Mouse (Mus musculus): ENCODE results near the gene Smim13. TPM values are rescaled to one million over a fixed set of nuclear protein-coding genes. Genes with fewer than 3 reads are reported as not detected.
"Not testable (repeated sequence)": the region's sequence is repeated elsewhere in the genome, so short reads cannot be mapped to it uniquely, and the experiment has no call there.

The Smim13 gene
- polyA plus RNA-seq (2012; rRNA removed) = 9.9 and 13.4 TPM in 2 replicates

DNA sequence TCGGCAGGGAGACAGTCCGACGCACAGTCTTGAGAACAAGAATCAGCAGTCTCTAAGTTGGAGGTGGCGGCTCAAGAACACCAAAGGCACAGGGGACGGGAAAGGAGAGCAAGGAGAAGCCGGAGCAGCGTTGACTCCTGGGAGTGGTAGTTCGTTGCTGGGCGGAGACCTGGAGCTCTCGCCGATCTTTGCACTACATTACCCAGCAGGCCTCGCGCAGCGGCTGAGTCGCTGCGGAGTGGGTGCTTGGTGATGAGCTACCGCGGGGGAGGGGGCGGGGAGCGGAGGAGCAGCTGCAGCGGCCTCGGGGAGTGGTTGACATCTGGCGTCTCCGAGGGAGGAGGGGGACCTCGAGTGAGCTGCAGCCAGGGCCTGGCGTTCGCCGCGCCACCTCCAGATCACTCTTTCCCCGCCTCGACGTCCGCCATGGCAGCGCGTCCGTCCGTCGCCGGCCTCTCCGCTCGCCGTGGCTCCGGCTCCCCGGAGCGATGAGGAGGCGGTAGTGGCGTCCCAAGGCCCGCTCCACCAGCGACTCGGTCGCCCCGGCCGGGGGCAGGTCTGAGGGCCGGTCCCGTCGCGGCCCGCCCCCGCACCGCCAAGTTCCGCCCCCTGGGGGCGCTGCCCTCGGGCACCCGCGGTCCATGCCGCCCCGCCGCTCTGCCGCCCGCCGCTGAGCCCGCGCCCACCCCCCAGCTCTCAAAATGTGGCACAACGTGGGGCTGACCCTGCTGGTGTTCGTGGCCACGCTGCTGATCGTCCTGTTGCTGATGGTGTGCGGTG is at the start of gene Smim13:
TSS of gene Smim13 (plus strand) at position 307 of the 780 bp plus-strand sequence.
- under 1% methylated on average over 78 of the region's 78 CpGs for WGBS
- Histone ChIP-seq H3K4me1 (replicated peaks; ENCODE audit: control insufficient read depth, insufficient read depth, low read length) (peaks cover 6% of the 10 kb centered on the region), H3K27me3 (ENCODE audit: control insufficient read depth, insufficient read depth, low read length) (no peaks in the 10 kb centered on the region), H3K27ac (ENCODE audit: control insufficient read depth, insufficient read depth, low read length) (peak within 1 kb of the TSS; percentile 87), H3K4me3 (ENCODE audit: control insufficient read depth, insufficient read depth, low read length) (peak within 1 kb of the TSS; percentile 76), H3K36me3 (ENCODE audit: control insufficient read depth, insufficient read depth, low read length) (no peaks in the 10 kb centered on the region)
- TF ChIP-seq POLR2A (IDR thresholded peaks at IDR 0.05; ENCODE audit: control insufficient read depth, extremely low read depth, insufficient read depth, low read length, poor library complexity) (no peak; the same call in 1 of the 2 replicates), CTCF (IDR thresholded peaks at IDR 0.05; ENCODE audit: borderline replicate concordance, control insufficient read depth, extremely low read depth, insufficient read depth, low read length, poor library complexity) (peak; percentile 89; the same call in 1 of the 2 replicates)
- DNase-seq = peak; percentile 94

DNA sequence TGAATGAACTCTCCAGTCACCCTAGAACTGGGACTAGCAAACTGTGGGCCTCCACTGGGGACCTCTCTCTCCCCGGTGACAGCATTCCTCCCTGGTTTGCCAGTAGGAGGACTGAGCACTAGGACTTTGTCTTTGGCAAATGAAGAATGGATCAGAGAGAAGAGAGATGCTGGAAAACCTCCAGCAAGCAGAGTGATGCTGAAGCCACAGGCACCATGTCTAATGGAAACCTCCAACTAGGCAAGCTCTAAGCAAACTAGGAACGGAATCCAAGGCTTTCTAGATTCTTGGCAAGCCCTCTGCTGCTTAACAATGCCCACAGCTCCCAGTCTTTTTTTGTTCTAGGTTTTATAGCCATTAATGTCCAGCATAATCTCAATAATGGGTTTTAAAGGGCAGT is 48.8 kb upstream of the Smim13 start:
- Histone ChIP-seq H3K27me3 (ENCODE audit: control insufficient read depth, insufficient read depth, low read length) (no peaks in the 10 kb centered on the region), H3K4me3 (ENCODE audit: control insufficient read depth, insufficient read depth, low read length) (no peak overlapping the region), H3K36me3 (ENCODE audit: control insufficient read depth, insufficient read depth, low read length) (no peaks in the 10 kb centered on the region), H3K4me1 (replicated peaks; ENCODE audit: control insufficient read depth, insufficient read depth, low read length) (no peaks in the 10 kb centered on the region), H3K27ac (ENCODE audit: control insufficient read depth, insufficient read depth, low read length) (no peak overlapping the region)
- TF ChIP-seq CTCF (IDR thresholded peaks at IDR 0.05; ENCODE audit: borderline replicate concordance, control insufficient read depth, extremely low read depth, insufficient read depth, low read length, poor library complexity) (no peak), POLR2A (IDR thresholded peaks at IDR 0.05; ENCODE audit: control insufficient read depth, extremely low read depth, insufficient read depth, low read length, poor library complexity) (no peak)
- DNase-seq = no peak
- WGBS = 95% methylated on average over 2 of the region's 2 CpGs

DNA sequence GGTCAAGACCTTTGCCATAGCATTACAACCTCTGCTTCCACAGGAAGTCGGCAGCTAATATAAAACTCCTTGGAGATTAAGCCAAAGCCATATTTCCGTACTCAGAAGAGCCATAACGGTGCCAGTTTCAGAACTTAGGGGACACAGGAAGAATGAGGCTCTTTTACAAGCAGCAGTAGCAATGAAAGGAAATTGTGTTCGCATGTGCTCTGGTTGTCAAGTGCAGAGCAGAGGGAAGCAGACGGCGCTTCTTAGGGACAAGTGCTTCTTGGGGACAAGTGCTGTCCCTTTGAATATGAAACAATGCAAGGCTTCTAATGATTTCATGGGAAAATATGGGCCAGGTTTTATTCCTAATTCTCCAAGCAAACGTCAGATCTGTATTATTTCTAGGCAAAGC is 46.4 kb upstream of the Smim13 start:
- no peak for DNase-seq
- Histone ChIP-seq H3K27me3 (ENCODE audit: control insufficient read depth, insufficient read depth, low read length) (no peaks in the 10 kb centered on the region), H3K36me3 (ENCODE audit: control insufficient read depth, insufficient read depth, low read length) (no peaks in the 10 kb centered on the region), H3K27ac (ENCODE audit: control insufficient read depth, insufficient read depth, low read length) (no peak overlapping the region), H3K4me1 (replicated peaks; ENCODE audit: control insufficient read depth, insufficient read depth, low read length) (no peaks in the 10 kb centered on the region), H3K4me3 (ENCODE audit: control insufficient read depth, insufficient read depth, low read length) (no peak overlapping the region)
- TF ChIP-seq CTCF (IDR thresholded peaks at IDR 0.05; ENCODE audit: borderline replicate concordance, control insufficient read depth, extremely low read depth, insufficient read depth, low read length, poor library complexity) (no peak), POLR2A (IDR thresholded peaks at IDR 0.05; ENCODE audit: control insufficient read depth, extremely low read depth, insufficient read depth, low read length, poor library complexity) (no peak)
- WGBS = 58% methylated on average over 7 of the region's 7 CpGs

DNA sequence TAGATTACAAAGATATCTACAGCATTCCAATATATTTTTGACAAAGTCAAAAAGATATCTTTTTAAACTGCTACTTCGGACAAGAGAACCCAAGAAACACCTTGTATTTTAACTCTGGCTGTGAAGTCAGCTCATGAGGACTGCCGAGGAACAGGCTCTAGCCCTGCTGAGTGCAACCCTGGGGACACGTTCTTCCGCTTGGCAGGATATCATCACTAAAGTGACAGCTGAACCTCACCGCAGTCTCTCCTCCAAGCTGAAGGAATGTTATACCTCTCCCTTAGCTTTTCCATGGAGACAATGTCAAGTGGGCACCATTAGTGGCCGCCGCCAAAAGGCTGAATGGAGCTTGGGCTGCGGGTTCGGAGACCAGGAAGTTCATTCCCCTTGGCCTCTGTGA is 46.0 kb upstream of the Smim13 start:
- no peaks in the 10 kb centered on the region for H3K27me3 ChIP-seq (ENCODE audit: control insufficient read depth, insufficient read depth, low read length)
- H3K4me3 ChIP-seq (ENCODE audit: control insufficient read depth, insufficient read depth, low read length) = no peak overlapping the region
- H3K27ac ChIP-seq (ENCODE audit: control insufficient read depth, insufficient read depth, low read length) = no peak overlapping the region
- no peak for DNase-seq
- TF ChIP-seq POLR2A (IDR thresholded peaks at IDR 0.05; ENCODE audit: control insufficient read depth, extremely low read depth, insufficient read depth, low read length, poor library complexity) (no peak), CTCF (IDR thresholded peaks at IDR 0.05; ENCODE audit: borderline replicate concordance, control insufficient read depth, extremely low read depth, insufficient read depth, low read length, poor library complexity) (no peak)
- 93% methylated on average over 9 of the region's 9 CpGs for WGBS
- no peaks in the 10 kb centered on the region for H3K36me3 ChIP-seq (ENCODE audit: control insufficient read depth, insufficient read depth, low read length)
- H3K4me1 ChIP-seq (replicated peaks; ENCODE audit: control insufficient read depth, insufficient read depth, low read length) = no peaks in the 10 kb centered on the region

DNA sequence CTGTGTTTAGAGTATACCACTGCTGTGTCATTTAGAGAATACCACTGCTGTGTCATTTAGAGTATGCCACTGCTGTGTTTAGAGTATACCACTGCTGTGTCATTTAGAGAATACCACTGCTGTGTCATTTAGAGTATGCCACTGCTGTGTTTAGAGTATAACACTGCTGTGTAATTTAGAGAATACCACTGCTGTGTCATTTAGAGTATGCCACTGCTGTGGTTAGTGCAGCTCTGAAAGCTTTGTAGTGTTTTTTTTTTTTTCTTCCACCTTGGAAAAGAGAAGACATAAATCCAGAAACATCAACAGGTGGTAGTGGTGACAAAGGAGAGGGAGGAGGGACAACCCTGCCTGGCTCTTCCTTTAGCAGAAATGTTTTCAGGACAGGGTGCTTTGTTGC is 44.1 kb upstream of the Smim13 start:
- H3K27me3 ChIP-seq (ENCODE audit: control insufficient read depth, insufficient read depth, low read length); H3K27ac ChIP-seq (ENCODE audit: control insufficient read depth, insufficient read depth, low read length); H3K4me3 ChIP-seq (ENCODE audit: control insufficient read depth, insufficient read depth, low read length); DNase-seq; H3K36me3 ChIP-seq (ENCODE audit: control insufficient read depth, insufficient read depth, low read length); H3K4me1 ChIP-seq (replicated peaks; ENCODE audit: control insufficient read depth, insufficient read depth, low read length): not testable (repeated sequence)

DNA sequence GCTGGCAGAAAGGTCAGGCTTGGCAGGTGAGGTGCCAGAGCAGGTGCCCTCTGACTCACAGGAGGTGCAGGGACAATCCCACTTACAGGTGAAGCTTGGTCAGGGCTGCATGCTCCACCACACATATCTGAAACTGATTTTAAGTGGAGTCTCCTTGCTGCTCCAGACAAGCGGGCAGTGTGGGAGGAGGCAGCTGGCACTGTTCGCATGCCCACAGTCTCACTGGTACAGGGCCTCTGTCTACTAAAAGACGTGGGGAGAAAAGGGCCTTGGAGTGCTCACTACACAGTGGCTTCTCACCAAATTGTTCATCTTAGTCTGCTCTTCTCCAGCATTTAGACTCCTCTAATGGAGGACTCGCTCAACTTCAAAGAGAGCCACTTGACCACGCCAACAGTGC is 43.4 kb upstream of the Smim13 start:
- no peak overlapping the region for H3K4me3 ChIP-seq (ENCODE audit: control insufficient read depth, insufficient read depth, low read length)
- no peaks in the 10 kb centered on the region for H3K4me1 ChIP-seq (replicated peaks; ENCODE audit: control insufficient read depth, insufficient read depth, low read length)
- H3K27me3 ChIP-seq (ENCODE audit: control insufficient read depth, insufficient read depth, low read length) = no peaks in the 10 kb centered on the region
- H3K27ac ChIP-seq (ENCODE audit: control insufficient read depth, insufficient read depth, low read length) = no peak overlapping the region
- DNase-seq = no peak
- H3K36me3 ChIP-seq (ENCODE audit: control insufficient read depth, insufficient read depth, low read length) = no peaks in the 10 kb centered on the region
- WGBS = 93% methylated on average over 5 of the region's 5 CpGs
- TF ChIP-seq CTCF (IDR thresholded peaks at IDR 0.05; ENCODE audit: borderline replicate concordance, control insufficient read depth, extremely low read depth, insufficient read depth, low read length, poor library complexity) (no peak), POLR2A (IDR thresholded peaks at IDR 0.05; ENCODE audit: control insufficient read depth, extremely low read depth, insufficient read depth, low read length, poor library complexity) (no peak)

DNA sequence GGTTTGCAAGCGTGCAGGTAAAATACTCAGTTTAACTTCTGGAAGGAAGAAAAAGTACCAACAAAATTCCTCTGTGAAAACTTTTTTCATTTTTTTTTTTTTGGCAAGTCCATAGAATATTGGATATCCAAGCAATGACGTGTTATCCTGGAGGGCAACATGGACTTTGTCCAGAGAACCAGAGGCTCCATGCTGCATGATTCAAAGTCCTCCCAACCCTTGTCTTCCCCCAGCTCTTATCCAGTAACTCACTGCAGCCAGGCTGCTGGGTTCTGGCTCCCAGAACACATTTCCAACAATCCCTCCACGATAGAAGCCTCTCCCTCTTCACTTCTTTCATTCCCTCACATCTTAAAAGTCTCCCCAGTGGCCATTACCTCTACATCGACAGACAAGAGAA is 38.4 kb upstream of the Smim13 start:
- no peaks in the 10 kb centered on the region for H3K4me1 ChIP-seq (replicated peaks; ENCODE audit: control insufficient read depth, insufficient read depth, low read length)
- WGBS = 84% methylated on average over 4 of the region's 4 CpGs
- no peak for DNase-seq
- H3K27me3 ChIP-seq (ENCODE audit: control insufficient read depth, insufficient read depth, low read length) = no peaks in the 10 kb centered on the region
- no peak overlapping the region for H3K27ac ChIP-seq (ENCODE audit: control insufficient read depth, insufficient read depth, low read length)
- TF ChIP-seq POLR2A (IDR thresholded peaks at IDR 0.05; ENCODE audit: control insufficient read depth, extremely low read depth, insufficient read depth, low read length, poor library complexity) (no peak), CTCF (IDR thresholded peaks at IDR 0.05; ENCODE audit: borderline replicate concordance, control insufficient read depth, extremely low read depth, insufficient read depth, low read length, poor library complexity) (no peak)
- H3K4me3 ChIP-seq (ENCODE audit: control insufficient read depth, insufficient read depth, low read length) = no peak overlapping the region
- H3K36me3 ChIP-seq (ENCODE audit: control insufficient read depth, insufficient read depth, low read length) = no peaks in the 10 kb centered on the region
